Mouse (Mus musculus) mouse embryonic stem cell (cell line): ENCODE data around the gene Rassf3.

Experiments used
- in situ Hi-C, 2 experiments: fragments of 300-500 bp; cut with MboI; formaldehyde crosslinking; loops; 1 replicate in 1 of 2; 3 replicates in 1 of 2; pipeline ENCODE4 v1.14.3; 2019 to 2020; ENCODE audit warnings: low sequenced_read_pairs in 2 of 2, low pct_unique_long_range_greater_than_20kb in 1 of 2, mixed read lengths in 1 of 2; ENCODE audit not compliant: unreplicated experiment in 1 of 2

Gene Rassf3

GRCm38 (mm10) chr10:121493374-121494162 is 17.4 kb upstream of the Rassf3 start:
- in situ Hi-C loops: no loop called here

GRCm38 (mm10) chr10:121492608-121493315 is 16.6 kb upstream of the Rassf3 start:
- in situ Hi-C loops: no loop called here

- in situ Hi-C loops: no loop called here
Measured at GRCm38 (mm10) chr10:121489941-121490340, 13.8 kb upstream of the Rassf3 start.

- in situ Hi-C loops: no loop called here
Measured at GRCm38 (mm10) chr10:121488623-121489299, 12.6 kb upstream of the Rassf3 start.

- in situ Hi-C loops: no loop called here
Measured at GRCm38 (mm10) chr10:121487716-121488115, 11.6 kb upstream of the Rassf3 start.

- in situ Hi-C loops: no loop called here
Measured at GRCm38 (mm10) chr10:121486350-121486749, 10.2 kb upstream of the Rassf3 start.

- in situ Hi-C loops: no loop called here
Measured at GRCm38 (mm10) chr10:121483364-121483763, 7.2 kb upstream of the Rassf3 start.

- in situ Hi-C loops: no loop called here
Measured at GRCm38 (mm10) chr10:121481141-121481540, 5.0 kb upstream of the Rassf3 start.

- in situ Hi-C loops: no loop called here
Measured at GRCm38 (mm10) chr10:121479987-121480386, 3.8 kb upstream of the Rassf3 start.

GRCm38 (mm10) chr10:121477433-121477832 is 1.3 kb upstream of the Rassf3 start:
- in situ Hi-C loops: no loop called here

- in situ Hi-C loops: no loop called here
Measured at GRCm38 (mm10) chr10:121476968-121477337, 806 bp upstream of the Rassf3 start.

- in situ Hi-C loops: no loop called here
Measured at GRCm38 (mm10) chr10:121475672-121476146, 438 bp downstream of the Rassf3 start.

- in situ Hi-C loops: no loop called here
Measured at GRCm38 (mm10) chr10:121475101-121475671, 961 bp downstream of the Rassf3 start.

- in situ Hi-C loops: no loop called here
Measured at GRCm38 (mm10) chr10:121474288-121474687, 1.9 kb downstream of the Rassf3 start.

- in situ Hi-C loops: no loop called here
Measured at GRCm38 (mm10) chr10:121473723-121474215, 2.4 kb downstream of the Rassf3 start.

- in situ Hi-C loops: no loop called here
Measured at GRCm38 (mm10) chr10:121472593-121473217, 3.4 kb downstream of the Rassf3 start.

- in situ Hi-C loops: no loop called here
Measured at GRCm38 (mm10) chr10:121471570-121472197, 4.5 kb downstream of the Rassf3 start.

GRCm38 (mm10) chr10:121469625-121470024 is 6.5 kb downstream of the Rassf3 start:
- in situ Hi-C loops: no loop called here
